Mouse (Mus musculus) kidney, postnatal 0 days (tissue): ENCODE results near the gene Mindy2. TPM values are rescaled to one million over a fixed set of nuclear protein-coding genes. Genes with fewer than 3 reads are reported as not detected.
A peak's percentile ranks its signal among the peaks of the same experiment; 100 is the strongest.

Experiments used
- ATAC-seq: fragments of 200-750 bp; cut with Nextera tagmentation; replicated peaks from 2 replicates; pipeline ENCODE4 v1.8.0; 2017; ENCODE audit warnings: low read depth, moderate number of reproducible peaks, moderate TSS enrichment, moderate library complexity; ENCODE audit not compliant: low FRiP score
- DNase-seq: peaks from one replicate; pipeline ENCODE4 v3.0.0-alpha.2; 2016; ENCODE audit warnings: low spot score
- H3K27ac ChIP-seq: fragments of 300-500 bp; sonication (generic); 2 replicates; pipeline ENCODE4 v1.5.1; 2014; ENCODE audit warnings: mild to moderate bottlenecking
- H3K27me3 ChIP-seq: fragments of 300-500 bp; sonication (generic); 2 replicates; pipeline ENCODE4 v1.6.1; 2014; ENCODE audit warnings: low read length, mixed read lengths; ENCODE audit not compliant: insufficient read depth
- H3K36me3 ChIP-seq: fragments of 300-500 bp; sonication (generic); 2 replicates; pipeline ENCODE4 v1.6.1; 2014; ENCODE audit warnings: low read length, mixed read lengths; ENCODE audit not compliant: insufficient read depth
- H3K4me1 ChIP-seq: fragments of 300-500 bp; sonication (generic); replicated peaks from 2 replicates; pipeline ENCODE4 v1.6.1; 2014; ENCODE audit warnings: antibody characterized with exemption, low read length, mixed read lengths; ENCODE audit not compliant: insufficient read depth
- H3K4me2 ChIP-seq: fragments of 300-500 bp; sonication (generic); 2 replicates; pipeline ENCODE4 v1.6.1; 2014; ENCODE audit warnings: mild to moderate bottlenecking, low read length, moderate library complexity, mixed read lengths
- H3K4me3 ChIP-seq: fragments of 300-500 bp; sonication (generic); replicated peaks from 2 replicates; pipeline ENCODE4 v1.5.1; 2014; ENCODE audit warnings: low read depth, low read length
- H3K9ac ChIP-seq: fragments of 300-500 bp; sonication (generic); 2 replicates; pipeline ENCODE4 v1.6.1; 2014; ENCODE audit warnings: low read depth, low read length
- H3K9me3 ChIP-seq: fragments of 300-500 bp; sonication (generic); replicated peaks from 2 replicates; pipeline ENCODE4 v1.6.1; 2016; ENCODE audit warnings: low read length, inconsistent platforms, mixed read lengths
- CTCF ChIP-seq: IDR thresholded peaks from 2 replicates; pipeline ENCODE4 v1.5.1; 2016; ENCODE audit warnings: antibody characterized with exemption, low read depth, mild to moderate bottlenecking, moderate library complexity
- WGBS: fragments of 180-500 bp; shearing (Covaris S2); extraction: QIAGEN DNeasy Blood & Tissue Kit; methylation state at CpG from one replicate; pipeline ENCODE4 v1.1.7; 2014; 5-methylcytosine and 5-hydroxymethylcytosine counted together
- polyA plus RNA-seq: library from polyadenylated mRNA; unstranded; fragments of >200 nt; fragmentation: Nextera tagmentation; extraction: Ambion mirVana; gene quantifications from 2 replicates; pipeline ENCODE4 v1.2.1, GENCODE M21; 2015

Mindy2 gene
- polyA plus RNA-seq, 1 experiment from 2014 or later = 16.9 TPM

GRCm38 (mm10) chr9:70669197-70669596 lies 12.2 kb upstream of the Mindy2 start:
- Histone ChIP-seq H3K9ac (no peak overlapping the region), H3K27ac (no peak overlapping the region), H3K4me2 (no peak overlapping the region), H3K36me3 (no peaks in the 10 kb centered on the region), H3K4me3 (no peak overlapping the region), H3K4me1 (no peaks in the 10 kb centered on the region), H3K9me3 (no peaks in the 10 kb centered on the region), H3K27me3 (no peaks in the 10 kb centered on the region)
- DNase-seq (no peak), ATAC-seq (no peak)
- no peak for TF ChIP-seq CTCF
- 56% methylated on average over 2 of the region's 2 CpGs for WGBS

- H3K9ac ChIP-seq = no peak overlapping the region
- no peaks in the 10 kb centered on the region for H3K36me3 ChIP-seq
- H3K27ac ChIP-seq = no peak overlapping the region
- no peak overlapping the region for H3K4me2 ChIP-seq
- peak; percentile 52 for TF ChIP-seq CTCF
- H3K9me3 ChIP-seq = no peaks in the 10 kb centered on the region
- H3K27me3 ChIP-seq = no peaks in the 10 kb centered on the region
- ATAC-seq = no peak
- no peaks in the 10 kb centered on the region for H3K4me1 ChIP-seq
- no peak overlapping the region for H3K4me3 ChIP-seq
- DNase-seq = no peak
Measured at GRCm38 (mm10) chr9:70668048-70668447, 11.1 kb upstream of the Mindy2 start.

GRCm38 (mm10) chr9:70666811-70667210 lies 9.8 kb upstream of the Mindy2 start:
- DNase-seq (peak; percentile 40), ATAC-seq (no peak)
- no peaks in the 10 kb centered on the region for H3K4me1 ChIP-seq
- WGBS = 61% methylated on average over 7 of the region's 7 CpGs
- H3K9me3 ChIP-seq = no peaks in the 10 kb centered on the region
- no peak overlapping the region for H3K4me2 ChIP-seq
- H3K27me3 ChIP-seq = no peaks in the 10 kb centered on the region
- TF ChIP-seq CTCF = no peak
- H3K36me3 ChIP-seq = no peaks in the 10 kb centered on the region
- H3K27ac ChIP-seq = no peak overlapping the region
- H3K9ac ChIP-seq = no peak overlapping the region
- no peak overlapping the region for H3K4me3 ChIP-seq

GRCm38 (mm10) chr9:70665372-70666145 lies 8.6 kb upstream of the Mindy2 start:
- Histone ChIP-seq H3K36me3 (no peaks in the 10 kb centered on the region), H3K9me3 (no peaks in the 10 kb centered on the region), H3K9ac (no peak overlapping the region), H3K27ac (no peak overlapping the region), H3K4me2 (no peak overlapping the region), H3K4me1 (no peaks in the 10 kb centered on the region), H3K4me3 (no peak overlapping the region), H3K27me3 (no peaks in the 10 kb centered on the region)
- ATAC-seq = no peak
- no peak for TF ChIP-seq CTCF
- no peak for DNase-seq
- 76% methylated on average over 16 of the region's 16 CpGs for WGBS

- Histone ChIP-seq H3K4me2 (no peak overlapping the region), H3K4me1 (no peaks in the 10 kb centered on the region), H3K9ac (no peak overlapping the region), H3K36me3 (no peaks in the 10 kb centered on the region), H3K9me3 (no peaks in the 10 kb centered on the region), H3K4me3 (no peak overlapping the region), H3K27ac (no peak overlapping the region), H3K27me3 (no peaks in the 10 kb centered on the region)
- no peak for TF ChIP-seq CTCF
- 84% methylated on average over 4 of the region's 4 CpGs for WGBS
- DNase-seq = no peak
- no peak for ATAC-seq
Measured at GRCm38 (mm10) chr9:70664847-70665246, 7.9 kb upstream of the Mindy2 start.

- Histone ChIP-seq H3K4me2 (no peak overlapping the region), H3K27me3 (no peaks in the 10 kb centered on the region), H3K9ac (no peak overlapping the region), H3K27ac (no peak overlapping the region), H3K4me3 (no peak overlapping the region), H3K36me3 (no peaks in the 10 kb centered on the region), H3K4me1 (0 out of 2 replicates have a peak, but pooled peaks cover 10% of the 10 kb centered on the region), H3K9me3 (no peaks in the 10 kb centered on the region)
- ATAC-seq (no peak), DNase-seq (no peak)
- 74% methylated on average over 2 of the region's 2 CpGs for WGBS
- TF ChIP-seq CTCF = no peak
Measured at GRCm38 (mm10) chr9:70658266-70658665, 1.3 kb upstream of the Mindy2 start.
